Mouse (Mus musculus): Measurements from ENCODE around the gene Susd1. TPM values are rescaled to one million over a fixed set of nuclear protein-coding genes. Genes with fewer than 3 reads are reported as not detected.
A peak's percentile ranks its signal among the peaks of the same experiment; 100 is the strongest.

Susd1 gene
- total RNA-seq, 2 experiments from 2014 or later, result 74.8 to 95.7 TPM

DNA sequence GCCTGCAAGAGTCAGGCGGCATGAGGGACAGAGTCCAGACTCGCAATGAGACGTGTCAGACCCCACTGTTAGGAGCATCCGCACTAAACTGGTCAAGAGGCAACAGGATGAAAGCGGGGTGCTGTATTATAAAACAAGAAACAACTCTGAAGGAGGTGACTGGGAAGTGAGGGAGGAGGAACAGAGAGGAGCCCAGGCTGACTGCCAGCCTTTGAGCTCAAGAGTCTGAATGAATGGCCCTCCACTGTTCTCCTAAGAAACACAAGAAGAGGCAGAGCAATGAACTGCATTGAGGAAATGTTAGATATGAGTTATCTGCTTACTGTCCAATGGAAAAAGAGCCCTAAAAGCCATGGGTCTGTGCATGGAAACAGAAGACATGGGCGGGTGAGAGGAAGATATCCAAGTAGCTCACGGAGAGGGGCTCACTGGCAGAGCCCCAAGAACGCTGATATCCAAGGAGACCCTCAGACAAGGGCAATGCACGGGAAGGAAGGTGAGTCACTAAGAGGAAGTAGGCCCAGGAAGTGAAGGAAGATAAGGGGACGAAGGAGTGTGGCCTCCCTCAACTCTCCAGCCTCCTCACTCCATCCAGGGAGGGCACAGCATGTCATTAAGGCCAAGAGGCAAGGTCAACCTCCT, 53.1 kb downstream of the Susd1 start:
- no peak; the same call in 1 of the 2 replicates for ATAC-seq (replicated peaks; ENCODE audit: poor library complexity, severe bottlenecking)

DNA sequence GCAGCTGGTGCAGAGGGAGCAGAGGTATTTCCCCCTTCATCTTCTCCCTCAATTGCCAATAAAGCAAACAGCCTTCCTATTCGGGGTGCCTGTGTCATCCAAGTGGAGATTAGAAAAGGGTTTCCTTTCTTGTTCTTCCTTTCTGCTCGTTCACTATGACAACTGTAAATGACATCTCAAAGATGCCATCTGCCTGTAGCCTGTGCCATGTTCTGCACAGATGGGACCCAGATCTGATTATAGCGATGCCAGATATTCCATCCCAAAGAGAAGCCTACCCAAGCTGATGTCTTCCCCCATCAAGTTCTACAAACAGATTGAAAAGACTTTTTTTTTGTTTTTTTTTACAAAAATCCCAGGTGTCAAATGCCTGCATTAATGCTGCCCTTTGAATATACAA, 54.6 kb downstream of the Susd1 start:
- ATAC-seq (replicated peaks; ENCODE audit: poor library complexity, severe bottlenecking), result no peak

DNA sequence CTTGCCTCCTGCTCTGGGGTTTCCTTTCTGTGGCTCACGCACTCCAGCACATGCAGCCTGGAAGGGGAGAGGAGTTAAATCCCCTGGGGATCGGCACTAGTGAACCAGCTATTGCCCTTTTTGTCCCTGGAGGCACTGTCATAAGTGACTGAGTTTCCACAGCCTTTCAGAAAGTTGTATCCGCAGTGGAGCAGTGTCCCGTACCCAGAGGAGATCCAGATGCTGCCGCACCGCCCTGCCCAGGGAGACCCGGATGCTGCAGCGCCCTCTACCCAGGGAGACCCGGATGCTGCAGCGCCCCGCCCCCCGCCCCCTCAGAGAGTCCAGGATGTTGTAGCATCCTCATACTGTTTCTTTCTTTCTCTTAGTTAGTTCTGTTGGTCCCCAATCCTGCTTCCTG, 56.3 kb downstream of the Susd1 start:
- ATAC-seq (replicated peaks; ENCODE audit: poor library complexity, severe bottlenecking), result no peak

DNA sequence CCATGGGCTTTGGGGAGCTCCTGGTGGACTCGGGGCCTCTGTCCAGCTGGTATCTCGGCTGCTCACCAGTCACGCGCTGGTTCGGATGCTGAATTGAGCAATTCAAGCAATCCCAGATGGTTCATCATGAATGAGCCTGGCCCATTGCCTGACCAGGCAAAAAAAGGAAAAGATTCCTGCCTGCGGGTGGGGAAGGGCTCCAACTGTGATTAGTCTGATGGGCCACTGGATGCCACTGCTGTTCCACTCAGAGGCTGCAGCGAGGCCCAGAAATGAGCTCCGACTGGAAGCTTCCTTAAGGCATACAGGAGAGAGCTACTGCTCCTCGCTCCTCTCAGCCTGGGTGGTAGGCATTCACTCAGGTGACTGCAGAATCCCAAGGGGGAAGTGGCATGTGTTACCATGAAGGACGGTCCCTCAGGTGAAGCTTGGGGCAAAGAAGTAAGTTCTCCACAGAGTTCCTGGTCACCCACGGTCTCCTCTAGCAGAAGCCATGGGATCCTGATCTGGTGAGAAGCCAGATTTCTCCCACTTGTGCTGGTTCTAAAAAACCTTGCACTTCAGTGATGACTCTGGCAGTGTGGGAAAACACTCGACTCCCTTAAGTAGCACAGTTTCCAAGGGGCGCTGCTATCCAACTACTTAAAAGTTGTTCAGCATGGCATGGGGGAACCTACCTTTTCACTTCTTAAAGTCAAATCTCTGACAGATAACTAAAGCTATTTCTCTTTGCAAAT, 57.3 kb downstream of the Susd1 start:
- ATAC-seq (replicated peaks; ENCODE audit: poor library complexity, severe bottlenecking), result no peak

DNA sequence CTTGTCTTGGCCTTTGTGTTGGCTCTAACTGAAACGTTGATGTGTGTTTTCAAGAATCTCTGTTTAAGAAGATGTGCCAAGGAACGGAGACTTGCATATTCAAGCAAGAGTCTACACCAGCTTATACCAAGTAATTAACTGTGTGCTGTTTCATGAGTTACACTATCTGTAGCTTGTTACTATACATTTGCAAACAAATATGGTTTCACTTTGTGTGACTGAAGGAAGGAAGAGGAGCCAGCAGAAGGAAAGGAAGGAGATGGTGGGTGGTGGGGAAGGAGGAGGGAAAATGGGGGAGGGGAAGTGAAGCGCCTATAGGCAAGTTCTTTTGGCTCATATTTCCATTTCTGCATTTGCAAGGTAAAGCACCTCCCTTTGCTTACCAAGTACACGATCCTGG, 58.0 kb downstream of the Susd1 start:
- ATAC-seq (replicated peaks; ENCODE audit: poor library complexity, severe bottlenecking), result no peak

DNA sequence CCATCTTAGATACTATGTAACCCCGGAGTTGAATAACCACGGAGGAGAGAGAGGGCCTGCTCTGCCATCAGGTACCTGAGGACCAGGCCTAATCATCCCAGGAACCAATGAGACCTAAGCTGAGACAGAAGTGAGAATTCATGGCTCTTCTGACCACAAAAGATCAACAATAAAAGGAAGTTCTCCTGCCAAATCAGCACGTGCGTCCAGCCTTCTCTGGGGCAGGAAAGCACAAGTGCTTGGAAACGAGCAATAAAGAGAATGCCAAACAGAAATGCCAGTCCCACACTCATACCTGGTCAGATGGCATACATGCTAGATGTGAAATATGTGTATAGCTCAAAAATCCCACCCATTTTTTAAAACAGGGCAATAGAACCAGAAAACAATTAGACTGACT, 58.6 kb downstream of the Susd1 start:
- ATAC-seq (replicated peaks; ENCODE audit: poor library complexity, severe bottlenecking), result peak; percentile 69

DNA sequence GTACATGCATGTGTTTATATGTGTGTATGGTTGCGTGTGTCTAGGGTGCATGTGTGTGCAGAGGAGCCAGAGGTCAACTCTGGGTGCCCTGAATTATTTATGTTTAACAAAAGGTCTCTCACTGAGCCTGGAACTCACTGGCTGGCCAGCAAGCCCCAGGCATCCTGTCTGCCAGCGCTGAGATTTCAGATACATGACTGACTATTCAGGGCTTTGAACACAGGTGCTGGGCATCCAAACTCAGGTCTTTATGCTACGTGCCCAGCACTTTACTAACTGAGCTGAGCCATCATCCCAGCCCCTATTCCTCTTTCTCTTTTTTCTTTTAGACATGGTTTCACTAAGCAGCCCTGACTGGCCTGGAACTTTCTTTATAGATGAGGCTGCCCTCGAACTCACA, 59.8 kb downstream of the Susd1 start:
- no peak for ATAC-seq (replicated peaks; ENCODE audit: poor library complexity, severe bottlenecking)

DNA sequence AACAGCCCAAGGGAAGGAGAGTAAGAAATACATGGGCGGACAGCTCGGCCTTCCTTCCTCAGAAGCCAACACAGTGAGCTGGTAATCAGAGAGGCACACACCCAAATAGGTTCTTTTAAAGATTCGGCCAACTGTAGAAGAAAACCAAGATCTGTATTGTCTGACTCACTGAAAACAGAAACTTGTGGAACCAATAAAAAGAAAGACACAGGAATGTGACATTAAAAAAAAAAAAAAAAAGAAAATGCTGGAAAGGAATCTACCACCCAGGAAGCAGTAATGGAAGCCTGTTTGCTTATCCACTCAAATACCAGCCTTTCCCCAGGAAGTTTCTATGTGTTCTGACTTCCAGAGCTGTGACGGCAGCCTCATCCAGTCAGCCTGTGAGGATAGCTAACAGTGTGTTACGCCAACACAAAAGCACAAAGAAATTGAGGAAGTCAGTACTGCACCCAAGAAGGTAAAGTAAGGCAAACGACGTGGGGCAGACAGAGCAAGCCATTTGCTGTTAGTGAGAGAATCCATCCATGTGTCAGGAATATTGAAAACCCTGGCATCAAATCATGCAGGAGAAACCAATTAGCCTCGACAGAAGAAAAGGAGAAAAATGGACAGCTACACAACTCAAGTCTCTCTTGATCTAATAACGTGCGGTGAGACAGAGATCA, 64.0 kb downstream of the Susd1 start:
- ATAC-seq (replicated peaks; ENCODE audit: poor library complexity, severe bottlenecking), result peak; percentile 37

DNA sequence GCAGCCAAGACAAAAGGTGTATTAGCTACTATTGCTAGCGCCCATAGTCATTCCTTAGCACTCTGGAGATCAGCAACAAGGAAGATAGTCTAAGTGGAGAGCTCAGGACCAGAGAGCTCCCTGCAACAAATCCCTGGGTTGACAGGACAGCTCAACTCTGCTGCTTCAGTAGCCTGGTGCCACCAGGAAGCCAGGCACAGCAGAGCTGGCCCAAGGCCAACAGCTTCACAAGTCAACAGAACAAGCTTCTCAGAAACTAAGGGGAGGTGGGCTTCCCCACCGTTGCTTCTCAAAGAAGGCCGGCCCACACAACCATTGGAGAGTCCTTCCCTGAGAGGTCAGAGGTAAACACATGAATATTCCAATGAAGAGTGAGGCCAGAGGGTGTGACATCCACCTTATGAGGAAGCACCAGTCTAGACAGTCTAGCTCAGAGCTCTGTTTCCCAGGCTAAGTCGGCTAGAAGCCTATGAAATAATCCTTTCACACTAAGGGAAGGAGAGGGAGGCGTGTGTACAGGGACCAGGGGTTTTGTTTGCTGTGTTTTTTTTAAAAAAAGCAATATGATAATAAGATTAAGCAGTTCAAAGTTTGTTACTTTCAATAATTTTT, 65.8 kb downstream of the Susd1 start:
- ATAC-seq (replicated peaks; ENCODE audit: poor library complexity, severe bottlenecking), result no peak

DNA sequence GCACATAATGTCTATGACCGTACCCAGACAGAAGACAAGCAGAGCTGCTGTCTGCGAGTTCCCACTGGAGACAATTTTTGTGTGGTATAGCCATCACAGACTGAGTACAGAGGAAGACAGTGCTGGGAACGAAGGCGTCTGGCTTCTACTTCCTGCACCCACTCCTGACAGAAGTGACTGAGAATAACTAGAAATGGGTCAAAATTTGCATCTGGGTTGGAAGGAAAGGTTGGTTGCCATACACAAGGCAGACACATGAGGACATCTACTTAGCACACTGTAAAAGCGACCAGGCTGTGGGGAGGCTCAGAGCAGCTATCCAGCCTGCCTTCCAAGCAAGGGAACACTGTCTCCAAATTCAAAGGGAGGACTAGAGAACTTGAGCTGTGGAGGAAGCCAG, 66.5 kb downstream of the Susd1 start:
- no peak for ATAC-seq (replicated peaks; ENCODE audit: poor library complexity, severe bottlenecking)

DNA sequence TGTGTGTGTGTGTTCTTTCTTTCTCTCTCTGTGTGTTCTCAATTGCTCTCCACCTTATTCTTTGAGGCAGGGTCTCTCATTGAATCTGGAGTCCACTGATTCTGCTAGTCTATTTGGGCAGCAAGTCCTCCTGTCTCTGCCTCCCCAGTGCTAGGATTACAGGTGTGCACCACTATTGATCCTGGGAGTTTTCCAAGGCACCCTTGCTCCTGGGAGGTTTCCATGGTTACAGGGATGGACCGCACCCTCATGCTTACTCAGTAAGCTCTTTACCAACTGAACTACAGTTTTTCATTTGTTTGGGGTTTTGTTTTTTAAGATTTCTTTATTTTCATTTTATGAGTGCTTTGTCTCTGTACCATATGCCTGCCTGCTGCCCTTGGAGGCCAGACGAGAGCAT, 68.5 kb downstream of the Susd1 start:
- no peak for ATAC-seq (replicated peaks; ENCODE audit: poor library complexity, severe bottlenecking)

DNA sequence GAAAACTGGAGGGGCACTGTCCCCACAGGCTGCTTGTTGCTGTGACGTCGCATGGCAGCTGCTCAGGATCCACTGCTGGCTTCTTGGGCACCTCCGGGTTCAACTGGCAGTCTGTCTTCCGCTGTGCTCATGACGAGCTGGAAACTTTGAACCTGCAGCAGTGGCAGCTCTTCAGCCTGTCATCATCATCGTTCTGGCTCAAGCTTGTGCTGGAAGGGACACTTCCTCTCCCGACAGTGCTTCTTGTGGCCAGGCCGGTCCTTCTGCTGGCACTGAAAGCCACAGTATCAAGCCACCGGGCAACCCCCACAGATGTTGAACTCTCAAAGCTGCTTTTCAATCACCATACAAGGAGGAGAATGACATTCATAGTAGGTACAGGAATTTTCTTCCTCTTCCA, 70.3 kb downstream of the Susd1 start:
- ATAC-seq (replicated peaks; ENCODE audit: poor library complexity, severe bottlenecking), result peak; percentile 77

DNA sequence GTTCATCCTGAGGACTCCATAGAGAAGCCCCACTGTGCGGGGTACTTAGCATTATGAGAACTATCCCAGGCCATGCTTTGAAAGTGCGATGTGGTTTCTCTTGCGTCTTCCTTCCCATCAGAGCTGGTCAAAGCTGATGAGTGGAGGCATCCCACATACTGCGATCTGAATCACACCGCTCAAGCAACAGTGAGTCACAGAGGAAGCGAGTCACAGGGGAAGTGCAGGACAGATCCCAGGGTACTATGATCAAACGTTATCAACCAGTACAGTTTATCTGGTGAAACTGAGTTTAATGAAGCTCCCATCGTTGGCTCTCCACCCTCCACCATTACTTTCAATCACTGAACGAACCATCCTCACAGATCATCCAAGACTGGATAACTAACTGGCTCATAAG, 72.2 kb downstream of the Susd1 start:
- peak; percentile 68 for ATAC-seq (replicated peaks; ENCODE audit: poor library complexity, severe bottlenecking)

DNA sequence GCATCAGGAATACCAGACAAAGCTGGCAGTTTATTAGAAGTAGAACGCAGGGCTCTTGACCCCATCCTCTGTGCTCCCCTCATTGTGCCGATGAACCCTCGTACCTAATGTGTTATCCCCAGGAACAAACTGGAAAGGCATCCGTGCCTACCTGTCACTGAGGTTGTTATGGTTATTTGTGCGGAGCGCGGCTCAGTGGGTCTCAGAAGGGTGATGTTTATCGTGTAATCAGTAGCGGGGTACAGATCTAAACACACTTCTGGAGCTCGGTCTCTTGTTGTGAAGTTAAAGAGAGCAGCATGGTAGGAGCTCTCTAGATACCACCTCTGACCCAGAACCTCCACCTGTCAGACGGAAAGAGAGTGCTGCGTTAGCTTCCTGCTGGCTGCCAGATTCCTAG, 72.9 kb downstream of the Susd1 start:
- ATAC-seq (replicated peaks; ENCODE audit: poor library complexity, severe bottlenecking), result no peak

DNA sequence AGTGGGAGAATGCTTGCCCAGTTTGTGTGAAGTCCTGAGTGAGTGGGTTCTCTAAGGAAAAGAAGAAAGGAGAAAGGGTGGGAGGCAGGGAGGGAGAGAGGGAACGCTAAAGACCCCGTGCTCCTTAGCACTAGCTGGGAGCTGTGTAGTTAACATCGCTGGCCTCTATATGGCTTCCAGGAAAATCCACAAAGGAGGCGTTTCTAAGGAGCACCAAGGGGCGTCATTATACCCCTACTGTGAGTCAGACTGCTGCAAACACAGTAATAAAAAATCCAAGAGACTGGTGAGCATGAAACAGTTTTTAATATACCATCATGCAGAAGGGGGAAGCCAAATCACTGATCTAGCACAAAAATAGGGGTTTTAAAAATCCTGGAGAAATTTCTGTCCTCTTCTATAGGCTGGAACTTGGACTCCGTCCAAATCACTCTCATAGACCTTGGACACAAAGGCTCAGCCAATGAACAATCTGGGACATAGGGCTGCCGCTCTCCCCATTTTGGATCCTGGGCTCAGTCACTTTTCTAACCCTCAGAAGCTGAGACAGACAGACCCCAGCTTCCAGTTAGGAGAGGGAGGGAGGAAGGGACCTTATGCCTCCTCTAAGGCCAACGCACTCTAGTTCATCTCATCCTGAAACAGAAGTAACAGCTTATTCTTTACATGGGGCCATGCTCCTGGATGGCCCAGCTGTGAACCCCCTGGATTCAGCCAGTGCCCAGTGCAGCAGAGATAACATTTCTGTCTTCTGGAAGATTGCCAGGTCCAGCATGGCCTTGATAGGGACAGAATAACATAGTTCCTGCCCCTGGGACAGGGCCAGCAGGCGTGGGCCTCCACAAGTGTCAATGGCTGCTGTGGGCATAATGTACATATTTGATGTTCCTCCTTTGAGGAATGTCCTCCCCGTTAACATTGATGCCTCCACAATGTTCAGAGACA, 73.9 kb downstream of the Susd1 start:
- ATAC-seq (replicated peaks; ENCODE audit: poor library complexity, severe bottlenecking), result no peak

DNA sequence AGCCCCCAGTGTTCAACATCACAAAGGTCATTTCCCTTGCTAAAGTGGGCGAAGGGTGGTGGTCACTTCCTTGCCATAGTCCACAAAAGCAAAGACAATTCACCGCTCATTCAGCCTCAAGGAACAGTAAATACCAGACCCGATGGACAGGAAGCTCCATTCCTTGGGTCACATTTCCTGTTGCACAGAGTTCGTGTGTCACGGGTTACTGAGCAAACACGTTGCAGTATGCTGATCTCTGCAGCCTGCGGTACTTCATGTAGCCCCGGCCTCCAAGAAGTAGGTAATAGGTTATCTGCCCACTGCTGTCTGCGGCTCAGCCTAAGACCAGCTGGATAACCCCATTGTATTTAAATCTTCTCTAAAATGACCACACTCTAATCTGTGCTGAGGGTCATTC, 75.4 kb downstream of the Susd1 start:
- peak; percentile 65 for ATAC-seq (replicated peaks; ENCODE audit: poor library complexity, severe bottlenecking)

DNA sequence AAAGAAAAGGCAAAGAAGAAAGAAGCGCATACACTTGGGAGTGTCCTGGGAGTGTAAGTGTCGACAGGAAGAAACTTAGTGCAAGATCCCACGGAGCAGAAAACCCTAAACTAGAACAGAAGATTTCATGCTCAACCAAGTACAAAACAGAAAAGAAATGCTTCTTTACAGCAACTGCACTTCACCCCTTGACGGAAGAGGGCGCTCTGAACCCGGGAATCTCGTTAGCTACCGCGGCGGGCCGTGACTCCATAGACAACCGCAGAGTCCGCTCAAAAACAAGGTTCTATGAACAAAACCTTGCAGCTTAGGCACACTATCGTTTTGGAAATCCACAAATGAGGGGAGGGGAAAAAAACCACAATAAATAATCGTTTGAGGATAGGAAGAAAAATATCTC, 77.7 kb downstream of the Susd1 start:
- ATAC-seq (replicated peaks; ENCODE audit: poor library complexity, severe bottlenecking), result peak; percentile 73

DNA sequence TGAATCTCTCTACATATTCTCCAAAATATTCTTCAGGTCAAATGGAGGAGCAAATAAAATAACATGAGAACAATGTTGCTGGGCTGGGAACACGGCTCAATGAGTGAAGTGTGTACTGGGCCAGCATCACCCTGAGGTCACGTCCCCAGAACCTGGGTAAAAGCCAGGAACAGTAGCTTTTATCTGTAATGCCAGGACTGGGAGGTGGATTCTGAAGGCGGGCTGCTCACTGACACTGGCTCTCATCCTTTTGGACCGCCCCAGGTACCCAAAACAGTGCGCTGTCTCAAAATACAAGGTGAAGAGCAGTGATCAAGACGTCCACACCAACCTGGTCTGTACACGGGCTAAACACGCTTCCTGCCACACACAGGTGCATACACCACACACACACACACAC, 78.5 kb downstream of the Susd1 start:
- no peak for ATAC-seq (replicated peaks; ENCODE audit: poor library complexity, severe bottlenecking)

DNA sequence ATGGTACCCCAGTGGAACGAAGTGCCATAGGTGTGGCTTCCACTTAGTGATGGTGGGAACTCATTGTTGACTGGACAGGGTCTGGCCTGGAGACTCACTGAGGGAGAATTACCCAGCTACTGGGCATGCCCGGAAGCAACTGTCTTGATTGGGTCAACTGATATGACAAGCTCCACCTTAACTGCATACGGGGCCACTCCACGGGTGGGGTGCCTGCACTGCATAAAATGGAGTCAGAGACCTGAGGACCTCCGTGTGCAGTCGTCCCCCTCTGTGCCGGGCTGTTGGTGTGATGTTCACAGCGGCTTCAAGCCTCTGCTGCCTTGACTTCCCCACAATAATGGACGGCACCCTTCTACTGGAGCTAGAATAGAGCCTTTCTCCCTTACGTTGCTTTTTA, 79.5 kb downstream of the Susd1 start:
- no peak for ATAC-seq (replicated peaks; ENCODE audit: poor library complexity, severe bottlenecking)

DNA sequence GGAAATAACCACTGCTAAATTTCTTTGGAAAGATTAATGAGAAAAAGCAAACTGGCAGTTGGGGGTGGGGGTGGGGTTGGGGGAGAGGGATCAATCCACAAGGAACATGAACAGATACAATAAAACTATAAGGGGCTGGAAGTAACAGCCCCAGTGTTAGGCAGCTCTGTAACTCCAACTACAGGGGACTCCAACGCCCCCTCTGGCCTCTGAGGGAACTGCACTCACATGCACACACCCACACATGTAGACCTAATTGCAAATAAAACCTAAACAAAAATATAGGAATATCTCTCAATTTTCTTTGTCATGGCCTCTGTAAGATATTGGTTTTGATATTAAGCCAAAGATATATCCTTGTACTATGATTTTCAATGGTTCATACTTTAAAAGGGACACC, 83.0 kb downstream of the Susd1 start:
- ATAC-seq (replicated peaks; ENCODE audit: poor library complexity, severe bottlenecking), result no peak
